Mouse (Mus musculus): ENCODE results near the gene Ntm. TPM values are rescaled to one million over a fixed set of nuclear protein-coding genes. Genes with fewer than 3 reads are reported as not detected.

Gene Ntm
- total RNA-seq, 2 experiments from 2014 or later = 278 to 286 TPM

DNA sequence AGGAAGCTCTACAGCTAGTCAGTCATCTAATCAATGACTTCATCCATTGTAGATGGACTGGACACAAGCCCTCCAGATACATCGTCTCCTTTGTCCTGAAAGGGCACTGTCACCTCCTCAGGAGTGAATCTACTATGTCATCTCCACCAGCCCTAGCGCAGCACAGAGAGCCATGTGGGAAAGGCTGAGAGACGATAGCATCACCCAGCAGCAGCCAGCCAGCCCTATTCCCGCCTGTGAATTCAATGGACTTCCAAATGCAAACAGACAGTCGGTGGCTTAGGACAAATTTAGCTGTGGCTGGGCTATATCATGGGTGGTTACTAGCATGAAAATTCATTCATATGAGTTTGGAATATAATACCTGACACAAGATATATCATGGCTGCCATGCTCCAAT lies 70.1 kb downstream of the Ntm start:
- intact Hi-C loops (cut with DNase I) = no loop called here
- no peak for DNase-seq (ENCODE audit: low spot score in 2 of 2)

DNA sequence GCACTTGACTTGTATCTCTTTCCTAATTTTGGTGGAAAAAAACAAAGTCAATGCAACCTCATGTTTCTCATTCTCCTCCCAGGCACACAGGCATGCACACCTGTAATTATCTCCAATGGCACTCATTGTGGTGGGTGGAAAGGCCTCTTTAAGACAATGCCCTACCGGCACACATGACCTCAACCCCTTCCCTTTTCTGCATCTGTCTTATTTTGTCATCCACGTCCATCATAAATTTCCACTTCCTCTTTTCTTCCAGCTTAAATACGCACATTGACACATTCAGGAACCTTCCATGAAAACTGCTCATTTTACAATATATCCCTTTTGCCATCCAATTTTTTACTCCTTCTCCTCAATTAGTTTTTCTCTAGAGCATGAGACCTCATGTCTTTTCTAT lies 74.2 kb downstream of the Ntm start:
- intact Hi-C loops (cut with DNase I) = no loop called here
- no peak for DNase-seq (ENCODE audit: low spot score in 2 of 2)

DNA sequence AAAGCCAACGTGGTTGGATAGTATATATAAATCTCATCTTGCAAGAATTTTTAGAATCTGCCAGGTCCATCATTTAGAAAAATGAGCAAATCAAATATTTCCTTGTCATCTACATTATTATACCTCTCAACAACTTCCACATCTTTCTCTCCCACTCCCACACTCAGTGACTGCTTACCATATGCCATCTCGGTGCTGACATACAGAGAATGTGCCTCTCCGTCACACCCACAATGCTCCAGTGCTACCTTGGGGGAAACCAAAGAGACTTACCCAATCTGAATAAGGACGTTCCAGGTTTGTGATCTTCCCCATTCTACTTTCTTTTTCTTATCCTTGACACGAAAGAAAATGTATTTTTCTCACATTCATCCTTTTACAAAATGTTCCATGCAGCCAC lies 75.0 kb downstream of the Ntm start:
- DNase-seq (ENCODE audit: low spot score in 2 of 2) = no peak
- intact Hi-C loops (cut with DNase I) = no loop called here

- peak in 1 of 2 experiments; percentile 43 for DNase-seq (ENCODE audit: low spot score in 2 of 2)
- intact Hi-C loops (cut with DNase I) = no loop called here
Observed at GRCm38 (mm10) chr9:29884062-29884461, 78.9 kb downstream of the Ntm start.

DNA sequence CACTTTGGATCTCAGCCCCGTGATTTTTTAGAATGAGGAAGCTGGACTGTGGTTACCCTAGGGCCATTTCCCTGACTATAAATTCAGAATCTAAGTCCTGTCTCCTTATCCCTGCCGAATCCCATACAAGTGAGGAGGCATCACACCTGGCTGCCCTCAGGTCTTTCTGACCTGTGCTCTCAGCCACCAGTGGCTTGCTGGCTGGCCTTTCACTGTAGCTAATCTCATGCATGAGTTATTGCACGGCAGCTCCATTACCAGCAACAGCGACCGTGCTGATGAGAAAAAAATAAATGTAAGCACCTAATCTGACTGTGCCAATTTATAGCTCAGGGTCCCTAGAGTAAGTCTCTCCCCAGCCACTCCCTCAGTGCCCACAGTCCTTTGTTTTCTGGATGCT lies 81.3 kb downstream of the Ntm start:
- DNase-seq (ENCODE audit: low spot score in 2 of 2) = no peak
- intact Hi-C loops (cut with DNase I) = no loop called here

DNA sequence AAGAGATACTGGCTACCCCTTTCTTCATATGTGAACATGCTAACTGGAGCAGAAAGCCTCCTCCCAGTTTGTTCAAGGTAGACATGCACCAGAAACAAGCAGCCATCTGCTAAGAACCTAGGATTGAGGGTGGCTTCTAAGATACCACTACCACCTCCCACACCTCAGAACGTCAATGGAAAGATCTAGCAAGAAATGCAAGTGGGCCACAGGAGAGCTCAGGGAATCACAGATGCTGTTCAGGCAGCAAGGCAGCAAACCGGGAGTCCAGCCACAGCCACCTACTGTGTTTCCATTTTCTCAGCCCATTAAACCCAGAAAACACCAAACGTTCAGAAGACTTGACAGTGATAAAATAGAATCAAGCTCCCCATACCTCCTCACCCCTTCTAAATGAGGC lies 85.4 kb downstream of the Ntm start:
- DNase-seq (ENCODE audit: low spot score in 2 of 2) = peak in 1 of 2 experiments; percentile 60
- intact Hi-C loops (cut with DNase I) = no loop called here

DNA sequence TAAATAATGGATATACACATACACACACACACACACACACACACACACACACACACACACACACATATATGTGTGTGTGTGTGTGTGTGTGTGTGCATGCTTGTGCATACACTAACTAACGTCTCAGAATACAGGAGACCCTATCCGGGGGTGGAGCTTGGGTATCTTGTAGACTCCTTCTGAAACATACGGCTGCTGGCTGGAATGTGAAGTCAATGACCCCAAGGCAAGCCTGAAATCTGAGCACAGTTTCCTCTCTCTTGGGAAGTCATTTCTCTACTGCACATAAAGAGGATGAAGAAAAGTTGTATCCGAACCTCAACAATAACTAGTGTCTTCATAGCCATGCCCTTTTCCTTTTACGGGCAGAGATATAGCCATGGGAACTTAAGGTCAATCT lies 95.2 kb downstream of the Ntm start:
- intact Hi-C loops (cut with DNase I) = loop anchor here (10.0 kb wide), 1 partner anchor 203 kb away; no protein-coding TSS in a partner anchor
- no peak for DNase-seq (ENCODE audit: low spot score in 2 of 2)

- DNase-seq (ENCODE audit: low spot score in 2 of 2) = no peak
- intact Hi-C loops (cut with DNase I) = loop anchor here (10.0 kb wide), 1 partner anchor 202 kb away; no protein-coding TSS in a partner anchor
Observed at GRCm38 (mm10) chr9:29866824-29867223, 96.1 kb downstream of the Ntm start.

DNA sequence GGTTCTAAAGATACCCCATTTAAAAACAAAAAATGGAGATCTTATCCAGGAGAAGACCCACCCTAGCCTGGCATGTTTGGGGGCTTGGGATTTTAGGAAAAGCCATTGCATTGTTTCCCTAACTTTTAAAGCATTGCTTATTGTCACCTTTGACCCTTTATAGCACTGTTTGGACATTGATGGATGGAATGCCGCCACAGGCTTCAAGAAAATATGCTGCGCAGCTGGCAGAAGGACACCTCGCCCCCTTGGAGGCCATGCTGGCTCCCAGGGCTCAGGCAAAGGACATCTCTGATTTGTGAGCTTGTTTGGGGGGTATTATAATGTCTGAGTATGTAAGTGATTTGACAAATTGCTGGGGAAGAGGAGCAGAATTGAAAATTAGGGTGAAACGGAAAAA lies 96.8 kb downstream of the Ntm start:
- intact Hi-C loops (cut with DNase I) = loop anchor here (10.0 kb wide), 1 partner anchor 201 kb away; no protein-coding TSS in a partner anchor
- DNase-seq (ENCODE audit: low spot score in 2 of 2) = no peak

DNA sequence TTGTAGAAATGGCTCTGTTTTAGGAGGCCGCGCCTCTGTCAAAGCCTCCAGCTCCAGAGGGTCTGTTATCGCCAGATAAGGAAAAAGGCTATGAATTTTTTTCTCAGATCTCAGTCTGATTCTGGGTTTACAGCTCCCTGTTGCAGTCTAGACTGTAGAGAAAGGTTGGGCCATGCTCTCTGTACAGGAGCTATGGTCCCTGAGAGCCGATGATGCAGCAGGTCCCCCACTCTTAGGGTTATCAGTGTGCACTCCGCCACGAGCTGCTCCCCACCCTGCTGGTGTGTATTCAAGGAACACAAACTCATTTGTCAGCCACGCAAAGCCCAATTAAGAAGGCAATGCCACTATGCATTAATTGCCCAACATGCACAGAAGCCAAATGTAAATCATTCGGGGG lies 97.4 kb downstream of the Ntm start:
- no peak for DNase-seq (ENCODE audit: low spot score in 2 of 2)
- intact Hi-C loops (cut with DNase I) = loop anchor here (10.0 kb wide), 1 partner anchor 201 kb away; no protein-coding TSS in a partner anchor

GRCm38 (mm10) chr9:29864886-29865285 lies 98.1 kb downstream of the Ntm start:
- no peak for DNase-seq (ENCODE audit: low spot score in 2 of 2)
- intact Hi-C loops (cut with DNase I) = loop anchor here (10.0 kb wide), 1 partner anchor 200 kb away; no protein-coding TSS in a partner anchor

DNA sequence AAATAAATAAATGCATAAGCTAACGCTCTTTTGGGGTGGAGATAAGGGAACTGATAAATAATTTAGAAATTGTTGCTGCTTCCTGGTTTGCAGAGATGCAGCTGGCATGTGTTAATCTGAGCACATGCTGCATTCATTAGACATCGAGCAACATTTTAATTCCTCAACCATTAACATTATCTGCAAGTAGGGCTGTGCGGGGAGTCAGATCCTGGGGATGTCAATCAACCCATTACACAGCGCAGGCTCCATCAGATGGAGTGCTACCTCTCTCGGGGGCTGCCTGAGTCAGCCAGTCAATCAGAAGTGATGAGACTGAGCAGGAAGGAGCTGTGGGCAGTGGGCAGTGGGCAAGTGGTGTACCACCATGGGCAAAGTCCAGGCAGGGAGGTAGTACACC lies 100.5 kb downstream of the Ntm start:
- intact Hi-C loops (cut with DNase I) = loop anchor here (10.0 kb wide), 1 partner anchor 198 kb away; no protein-coding TSS in a partner anchor
- DNase-seq (ENCODE audit: low spot score in 2 of 2) = no peak

DNA sequence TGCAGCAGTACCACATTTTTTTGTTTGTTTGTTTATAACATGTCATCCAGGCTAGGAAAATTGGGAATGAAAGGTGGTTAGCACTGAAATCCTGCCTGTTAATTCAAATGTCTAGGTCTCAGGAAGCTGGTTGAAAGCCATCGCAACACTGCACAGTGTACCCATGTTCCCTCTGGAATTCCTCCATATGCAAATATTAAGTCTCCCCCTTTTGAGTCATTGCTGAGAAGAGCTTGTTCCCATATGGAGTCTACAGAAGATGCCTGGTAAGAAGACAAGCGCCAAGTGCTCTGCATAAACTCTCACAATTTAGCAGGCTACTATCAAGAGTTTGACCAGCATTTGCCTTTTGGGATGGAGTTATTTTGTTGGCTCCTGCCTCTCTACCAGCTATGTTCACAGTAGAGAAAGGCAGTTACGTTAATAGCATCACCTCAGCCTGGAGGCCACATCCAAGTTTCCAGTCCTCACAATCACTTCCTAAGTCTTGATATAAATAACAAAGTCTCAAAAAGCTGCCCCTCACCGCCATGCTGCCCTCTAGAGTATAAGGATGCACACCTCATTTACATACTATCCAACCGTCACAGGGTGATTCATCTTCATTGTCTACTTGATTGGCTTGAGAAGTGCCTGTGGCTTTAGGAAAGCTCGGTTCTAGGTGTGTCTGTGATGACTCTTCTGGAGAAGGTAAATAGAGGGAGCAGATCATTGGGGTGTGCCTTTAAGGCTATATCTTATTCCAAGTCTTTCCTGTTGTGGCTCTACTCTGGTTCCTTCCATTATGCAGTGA lies 103.5 kb downstream of the Ntm start:
- no peak for DNase-seq (ENCODE audit: low spot score in 2 of 2)
- intact Hi-C loops (cut with DNase I) = loop anchor here (10.0 kb wide), 1 partner anchor 195 kb away; no protein-coding TSS in a partner anchor

DNA sequence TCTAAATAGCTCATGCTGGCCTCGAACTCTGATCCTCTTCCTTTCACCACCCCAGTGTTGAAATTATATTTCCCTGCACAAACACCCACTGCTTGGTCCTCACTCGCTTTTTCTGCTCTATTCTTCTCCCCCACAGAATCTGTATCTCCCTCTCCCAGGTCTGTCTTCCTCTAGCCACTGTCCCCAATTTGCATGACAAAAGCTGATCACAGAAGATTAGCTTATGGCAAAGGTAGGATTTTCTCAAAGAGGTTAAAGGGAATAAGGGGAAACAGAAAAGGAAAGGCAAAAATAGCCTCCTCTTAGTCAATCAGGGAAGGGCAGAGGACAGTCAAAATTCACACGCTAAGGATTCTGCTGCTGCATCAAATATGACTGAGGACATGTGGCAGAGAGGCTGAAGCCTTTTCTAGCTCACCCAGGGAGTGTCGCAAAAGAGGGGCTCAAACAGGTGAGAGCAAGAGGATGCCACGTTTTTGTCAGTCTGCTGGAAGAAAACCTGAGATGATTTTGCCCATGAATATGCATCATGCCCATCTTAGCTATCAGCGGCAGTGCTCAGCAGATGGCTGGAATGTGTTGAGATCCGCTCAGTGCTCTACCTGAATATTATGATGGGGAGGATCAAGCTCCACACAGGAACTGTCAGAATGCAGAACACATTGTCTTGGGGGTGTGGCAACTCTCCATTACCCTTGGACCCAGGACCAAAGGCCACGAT lies 114.0 kb downstream of the Ntm start:
- intact Hi-C loops (cut with DNase I) = no loop called here
- no peak for DNase-seq (ENCODE audit: low spot score in 2 of 2)

DNA sequence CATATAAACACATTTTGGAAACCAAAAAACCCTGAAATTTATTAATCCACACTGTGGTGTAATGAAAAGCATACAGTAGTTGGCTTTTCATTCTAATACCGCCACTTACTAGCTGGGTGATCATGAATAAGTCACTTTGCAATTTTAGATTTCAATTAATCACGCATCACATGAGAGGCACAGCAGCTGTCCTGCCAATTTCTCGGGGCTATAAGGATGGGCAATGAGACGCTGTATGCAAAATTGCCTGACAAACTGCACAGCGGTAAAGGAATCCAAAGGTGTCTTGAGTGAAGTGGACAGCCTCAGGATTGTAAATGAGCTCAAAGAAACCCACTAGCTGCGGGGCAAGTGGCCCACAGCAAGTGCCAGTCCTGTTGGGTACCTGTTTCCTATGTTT lies 125.6 kb downstream of the Ntm start:
- no peak for DNase-seq (ENCODE audit: low spot score in 2 of 2)
- intact Hi-C loops (cut with DNase I) = no loop called here

DNA sequence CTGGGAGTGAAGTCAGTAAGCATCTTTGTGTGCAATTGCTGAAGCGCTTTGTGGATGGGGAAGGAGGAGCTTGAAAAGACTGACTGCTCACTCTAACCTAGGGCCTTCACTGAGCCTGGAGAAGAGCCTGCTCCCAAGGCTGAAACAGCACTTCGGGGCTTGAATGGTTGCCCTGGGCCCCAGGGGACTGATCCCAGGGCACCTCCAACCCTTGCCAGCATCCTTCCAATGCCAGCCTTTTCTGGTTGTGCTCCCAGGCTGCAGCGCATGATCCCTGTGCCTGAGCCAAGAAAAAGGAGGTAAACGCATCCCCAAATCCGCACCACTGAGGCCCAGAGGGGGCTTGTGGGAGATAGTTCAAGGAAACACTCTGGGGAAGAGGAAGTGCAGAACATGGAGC lies 128.0 kb downstream of the Ntm start:
- intact Hi-C loops (cut with DNase I) = no loop called here
- peak; percentile 33 to 39 for DNase-seq (ENCODE audit: low spot score in 2 of 2)

- intact Hi-C loops (cut with DNase I) = no loop called here
Observed at GRCm38 (mm10) chr9:29833781-29834180, 129.2 kb downstream of the Ntm start.

GRCm38 (mm10) chr9:29827240-29827660 lies 135.7 kb downstream of the Ntm start:
- intact Hi-C loops (cut with DNase I) = no loop called here
- no peak for DNase-seq (ENCODE audit: low spot score in 2 of 2)

More at GRCm38 (mm10) chr9:29833781-29834180, 129.2 kb downstream of the Ntm start:
- no peak for DNase-seq (ENCODE audit: low spot score in 2 of 2)

- intact Hi-C loops (cut with DNase I) = no loop called here
- no peak for DNase-seq (ENCODE audit: low spot score in 2 of 2)
Observed at GRCm38 (mm10) chr9:29825236-29825635, 137.7 kb downstream of the Ntm start.

DNA sequence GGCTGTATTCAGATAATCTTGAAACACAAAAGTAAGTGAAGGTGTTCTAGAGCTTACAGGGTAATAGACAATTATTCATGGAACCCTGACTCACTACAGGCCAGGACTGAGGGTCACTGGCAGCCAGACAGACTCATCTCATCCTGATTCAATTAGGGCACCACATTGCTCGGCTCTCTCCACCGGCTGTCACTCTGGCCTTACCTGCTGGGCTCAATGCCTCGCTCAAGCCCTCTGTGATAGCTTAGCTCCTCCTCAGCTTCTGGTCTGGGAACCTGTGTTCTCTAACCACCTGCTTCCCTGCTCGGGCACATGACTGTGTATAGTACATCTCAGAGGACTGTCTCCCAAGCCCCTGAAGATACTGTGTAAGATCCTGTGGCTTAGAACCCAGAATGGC lies 139.2 kb downstream of the Ntm start:
- intact Hi-C loops (cut with DNase I) = no loop called here
- no peak for DNase-seq (ENCODE audit: low spot score in 2 of 2)

DNA sequence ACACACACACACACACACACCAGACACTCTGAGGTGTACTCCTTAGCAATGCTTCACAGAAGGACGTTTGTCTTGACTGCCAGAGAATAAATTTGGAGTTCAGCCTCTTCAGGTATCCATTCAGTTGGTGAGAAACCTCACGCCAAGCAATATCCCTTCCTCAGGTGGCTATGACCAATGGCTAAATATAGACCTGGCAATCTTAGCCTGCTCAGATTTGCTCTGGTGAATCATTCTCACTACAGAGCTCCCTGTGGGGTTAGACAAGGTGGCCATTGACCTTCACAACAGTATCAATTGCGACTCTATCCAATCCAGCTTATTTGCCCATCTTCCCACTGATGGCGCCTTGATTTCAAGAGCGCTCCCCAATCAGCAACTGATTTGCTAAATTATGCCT lies 150.3 kb downstream of the Ntm start:
- intact Hi-C loops (cut with DNase I) = no loop called here
- DNase-seq (ENCODE audit: low spot score in 2 of 2) = no peak

All from left cerebral cortex, postnatal 36 days (tissue).